Mouse (Mus musculus) MEL (cell line): ENCODE data around the gene Zfp607b.

ENCODE experiments used
- MAZ ChIP-seq: IDR thresholded peaks from 2 replicates; pipeline ENCODE4 v1.6.1; 2012; ENCODE audit warnings: low read depth, mild to moderate bottlenecking, inconsistent platforms, low read length, improper control_type of control experiment
- TBP ChIP-seq: IDR thresholded peaks from 2 replicates; pipeline ENCODE4 v1.8.0; 2011; ENCODE audit warnings: low read depth, low read length, improper control_type of control experiment
- USF2 ChIP-seq, 2 experiments: IDR thresholded peaks; 2 replicates each; pipeline ENCODE4 v1.6.1; 2011 to 2012; ENCODE audit warnings: improper control_type of control experiment in 2 of 2, low read length in 2 of 2, borderline replicate concordance in 1 of 2, inconsistent platforms in 1 of 2, low read depth in 1 of 2, mild to moderate bottlenecking in 1 of 2; ENCODE audit not compliant: insufficient read depth in 1 of 2

- no peak for TF ChIP-seq USF2 (IDR thresholded peaks at IDR 0.05; ENCODE audit: borderline replicate concordance in 1 of 2, insufficient read depth in 1 of 2, low read depth in 1 of 2, low read length in 2 of 2)
- TF ChIP-seq TBP, result no peak
- TF ChIP-seq MAZ, result no peak
Measured at GRCm38 (mm10) chr7:27696711-27697110, 7.6 kb downstream of the Zfp607b start.
